Mouse (Mus musculus): ENCODE measurements around the gene Cntnap2. TPM values are rescaled to one million over a fixed set of nuclear protein-coding genes. Genes with fewer than 3 reads are reported as not detected.

The Cntnap2 gene
- total RNA-seq, 2 experiments from 2014 or later, result 97.6 to 118 TPM

GRCm38 (mm10) chr6:45885486-45885885, 826.3 kb downstream of the Cntnap2 start:
- no peak for DNase-seq (ENCODE audit: low spot score in 2 of 2)

GRCm38 (mm10) chr6:45887901-45888300, 828.7 kb downstream of the Cntnap2 start:
- DNase-seq (ENCODE audit: low spot score in 2 of 2), result no peak

GRCm38 (mm10) chr6:45938263-45938662, 879.1 kb downstream of the Cntnap2 start:
- DNase-seq (ENCODE audit: low spot score in 2 of 2), result no peak

- DNase-seq (ENCODE audit: low spot score in 2 of 2), result no peak
Measured at GRCm38 (mm10) chr6:45938775-45939174, 879.6 kb downstream of the Cntnap2 start.

GRCm38 (mm10) chr6:45945144-45945985, 886.2 kb downstream of the Cntnap2 start:
- no peak for DNase-seq (ENCODE audit: low spot score in 2 of 2)

GRCm38 (mm10) chr6:45954773-45955172, 895.6 kb downstream of the Cntnap2 start:
- no peak for DNase-seq (ENCODE audit: low spot score in 2 of 2)

- peak in 1 of 2 experiments; percentile 13 for DNase-seq (ENCODE audit: low spot score in 2 of 2)
Measured at GRCm38 (mm10) chr6:45964494-45964893, 905.3 kb downstream of the Cntnap2 start.

GRCm38 (mm10) chr6:45974471-45975154, 915.5 kb downstream of the Cntnap2 start:
- DNase-seq (ENCODE audit: low spot score in 2 of 2), result no peak

GRCm38 (mm10) chr6:45979171-45979570, 920.0 kb downstream of the Cntnap2 start:
- no peak for DNase-seq (ENCODE audit: low spot score in 2 of 2)

GRCm38 (mm10) chr6:45988051-45988450, 928.9 kb downstream of the Cntnap2 start:
- DNase-seq (ENCODE audit: low spot score in 2 of 2), result peak; percentile 8 to 67

- no peak for DNase-seq (ENCODE audit: low spot score in 2 of 2)
Measured at GRCm38 (mm10) chr6:45991086-45991485, 931.9 kb downstream of the Cntnap2 start.

- no peak for DNase-seq (ENCODE audit: low spot score in 2 of 2)
Measured at GRCm38 (mm10) chr6:46022515-46023143, 963.5 kb downstream of the Cntnap2 start.

GRCm38 (mm10) chr6:46031821-46032594, 972.9 kb downstream of the Cntnap2 start:
- no peak for DNase-seq (ENCODE audit: low spot score in 2 of 2)

GRCm38 (mm10) chr6:46033108-46033507, 974.0 kb downstream of the Cntnap2 start:
- peak; percentile 48 to 77 for DNase-seq (ENCODE audit: low spot score in 2 of 2)

GRCm38 (mm10) chr6:46040671-46041070, 981.5 kb downstream of the Cntnap2 start:
- DNase-seq (ENCODE audit: low spot score in 2 of 2), result peak; percentile 7 to 49

- no peak for DNase-seq (ENCODE audit: low spot score in 2 of 2)
Measured at GRCm38 (mm10) chr6:46080236-46080635, 1021.1 kb downstream of the Cntnap2 start.

- no peak for DNase-seq (ENCODE audit: low spot score in 2 of 2)
Measured at GRCm38 (mm10) chr6:46081432-46081831, 1022.3 kb downstream of the Cntnap2 start.

GRCm38 (mm10) chr6:46143189-46143841, 1084.2 kb downstream of the Cntnap2 start:
- DNase-seq (ENCODE audit: low spot score in 2 of 2), result no peak

GRCm38 (mm10) chr6:46166837-46167236, 1107.7 kb downstream of the Cntnap2 start:
- peak in 1 of 2 experiments; percentile 29 for DNase-seq (ENCODE audit: low spot score in 2 of 2)

- DNase-seq (ENCODE audit: low spot score in 2 of 2), result no peak
Measured at GRCm38 (mm10) chr6:46197298-46197697, 1138.1 kb downstream of the Cntnap2 start.

- DNase-seq (ENCODE audit: low spot score in 2 of 2), result no peak
Measured at GRCm38 (mm10) chr6:46201828-46202227, 1142.7 kb downstream of the Cntnap2 start.

All from layer of hippocampus, adult 18-20 months (tissue).